Mouse (Mus musculus) intestine, embryonic 15.5 days (tissue): ENCODE results near the gene Brinp2. TPM values are rescaled to one million over a fixed set of nuclear protein-coding genes. Genes with fewer than 3 reads are reported as not detected.

Source experiments
- ATAC-seq: fragments of 200-750 bp; cut with Nextera tagmentation; 2 replicates; pipeline ENCODE4 v1.8.0; 2017; ENCODE audit warnings: moderate TSS enrichment, moderate library complexity
- H3K27ac ChIP-seq: fragments of 300-500 bp; sonication (generic); 2 replicates; pipeline ENCODE4 v1.5.1; 2015; ENCODE audit warnings: mild to moderate bottlenecking, inconsistent platforms
- H3K27me3 ChIP-seq: fragments of 300-500 bp; sonication (generic); replicated peaks from 2 replicates; pipeline ENCODE4 v1.6.1; 2015; ENCODE audit warnings: inconsistent platforms
- H3K36me3 ChIP-seq: fragments of 300-500 bp; sonication (generic); 2 replicates; pipeline ENCODE4 v1.6.1; 2015; ENCODE audit warnings: inconsistent platforms
- H3K4me1 ChIP-seq: fragments of 300-500 bp; sonication (generic); replicated peaks from 2 replicates; pipeline ENCODE4 v1.6.1; 2015; ENCODE audit warnings: inconsistent platforms
- H3K4me2 ChIP-seq: fragments of 300-500 bp; sonication (generic); replicated peaks from 2 replicates; pipeline ENCODE4 v1.6.1; 2015; ENCODE audit warnings: mild to moderate bottlenecking, inconsistent platforms
- H3K4me3 ChIP-seq: fragments of 300-500 bp; sonication (generic); replicated peaks from 2 replicates; pipeline ENCODE4 v1.5.1; 2015; ENCODE audit warnings: inconsistent platforms
- H3K9ac ChIP-seq: fragments of 300-500 bp; sonication (generic); 2 replicates; pipeline ENCODE4 v1.6.1; 2015; ENCODE audit warnings: inconsistent platforms
- H3K9me3 ChIP-seq: fragments of 300-500 bp; sonication (generic); 2 replicates; pipeline ENCODE4 v1.6.1; 2016; ENCODE audit warnings: inconsistent platforms
- WGBS: fragments of 180-500 bp; shearing (Covaris S2); methylation state at CpG from one replicate; pipeline ENCODE4 v1.1.7; 2015; 5-methylcytosine and 5-hydroxymethylcytosine counted together
- polyA plus RNA-seq: library from polyadenylated mRNA; unstranded; fragments of >200 nt; fragmentation: Nextera tagmentation; extraction: Ambion mirVana; gene quantifications from 2 replicates; pipeline ENCODE4 v1.2.1, GENCODE M21; 2015

The Brinp2 gene
- 0.47 and 0.54 TPM in 2 replicates for polyA plus RNA-seq

- Histone ChIP-seq H3K9me3 (no peaks in the 10 kb centered on the region), H3K36me3 (no peaks in the 10 kb centered on the region), H3K27me3 (peaks cover 24% of the 10 kb centered on the region), H3K27ac (no peak within 1 kb of the TSS), H3K9ac (0 out of 2 replicates have a peak within 1 kb of the TSS, but pooled peaks have one; percentile 2), H3K4me3 (peak within 1 kb of the TSS; percentile 45), H3K4me1 (peaks cover 4% of the 10 kb centered on the region; the same call in 1 of the 2 replicates), H3K4me2 (peak within 1 kb of the TSS; percentile 86)
- under 1% methylated on average over 30 of the region's 30 CpGs for WGBS
- peak; percentile 99 for ATAC-seq
Observed at GRCm38 (mm10) chr1:158356051-158356461, at the start of gene Brinp2. Gene Brinp2, minus strand, starts transcription at chr1:158356326.

GRCm38 (mm10) chr1:158400898-158401297 is 44.8 kb upstream of the Brinp2 start:
- H3K27ac ChIP-seq, result no peak overlapping the region
- H3K4me2 ChIP-seq, result no peak overlapping the region
- H3K36me3 ChIP-seq, result no peaks in the 10 kb centered on the region
- no peak overlapping the region for H3K9ac ChIP-seq
- ATAC-seq, result no peak
- H3K27me3 ChIP-seq, result no peaks in the 10 kb centered on the region
- H3K4me1 ChIP-seq, result no peaks in the 10 kb centered on the region
- 40% methylated on average over 2 of the region's 2 CpGs for WGBS
- H3K4me3 ChIP-seq, result no peak overlapping the region
- H3K9me3 ChIP-seq, result no peaks in the 10 kb centered on the region

- ATAC-seq, result no peak
- H3K4me1 ChIP-seq, result no peaks in the 10 kb centered on the region
- no peak overlapping the region for H3K4me2 ChIP-seq
- no peaks in the 10 kb centered on the region for H3K36me3 ChIP-seq
- no peaks in the 10 kb centered on the region for H3K27me3 ChIP-seq
- H3K4me3 ChIP-seq, result no peak overlapping the region
- WGBS, result 84% methylated on average over 2 of the region's 2 CpGs
- no peak overlapping the region for H3K27ac ChIP-seq
- H3K9ac ChIP-seq, result no peak overlapping the region
- no peaks in the 10 kb centered on the region for H3K9me3 ChIP-seq
Observed at GRCm38 (mm10) chr1:158397058-158397457, 40.9 kb upstream of the Brinp2 start.

- 65% methylated on average over 4 of the region's 4 CpGs for WGBS
- no peaks in the 10 kb centered on the region for H3K4me1 ChIP-seq
- H3K4me3 ChIP-seq, result no peak overlapping the region
- no peaks in the 10 kb centered on the region for H3K36me3 ChIP-seq
- H3K9me3 ChIP-seq, result no peaks in the 10 kb centered on the region
- no peaks in the 10 kb centered on the region for H3K27me3 ChIP-seq
- no peak overlapping the region for H3K27ac ChIP-seq
- no peak overlapping the region for H3K9ac ChIP-seq
- H3K4me2 ChIP-seq, result no peak overlapping the region
- no peak for ATAC-seq
Observed at GRCm38 (mm10) chr1:158390693-158391092, 34.6 kb upstream of the Brinp2 start.

GRCm38 (mm10) chr1:158388995-158389394 is 32.9 kb upstream of the Brinp2 start:
- ATAC-seq, result no peak
- WGBS, result 86% methylated on average over 4 of the region's 4 CpGs
- H3K9ac ChIP-seq, result no peak overlapping the region
- H3K9me3 ChIP-seq, result no peaks in the 10 kb centered on the region
- no peak overlapping the region for H3K27ac ChIP-seq
- H3K4me3 ChIP-seq, result no peak overlapping the region
- no peaks in the 10 kb centered on the region for H3K27me3 ChIP-seq
- H3K36me3 ChIP-seq, result no peaks in the 10 kb centered on the region
- no peak overlapping the region for H3K4me2 ChIP-seq
- no peaks in the 10 kb centered on the region for H3K4me1 ChIP-seq

GRCm38 (mm10) chr1:158386781-158387180 is 30.7 kb upstream of the Brinp2 start:
- no peak overlapping the region for H3K9ac ChIP-seq
- 34% methylated on average over 3 of the region's 3 CpGs for WGBS

GRCm38 (mm10) chr1:158385311-158385710 is 29.2 kb upstream of the Brinp2 start:
- Histone ChIP-seq H3K4me3 (no peak overlapping the region), H3K9me3 (no peaks in the 10 kb centered on the region), H3K4me1 (no peaks in the 10 kb centered on the region), H3K4me2 (no peak overlapping the region), H3K36me3 (no peaks in the 10 kb centered on the region), H3K27me3 (no peaks in the 10 kb centered on the region), H3K27ac (no peak overlapping the region), H3K9ac (no peak overlapping the region)
- ATAC-seq, result no peak
- WGBS, result 95% methylated on average over 2 of the region's 2 CpGs

More at GRCm38 (mm10) chr1:158386781-158387180, 30.7 kb upstream of the Brinp2 start:
- Histone ChIP-seq H3K4me3 (no peak overlapping the region), H3K27ac (no peak overlapping the region), H3K27me3 (no peaks in the 10 kb centered on the region), H3K36me3 (no peaks in the 10 kb centered on the region), H3K4me2 (no peak overlapping the region), H3K9me3 (no peaks in the 10 kb centered on the region), H3K4me1 (no peaks in the 10 kb centered on the region)
- ATAC-seq, result no peak

GRCm38 (mm10) chr1:158383210-158383609 is 27.1 kb upstream of the Brinp2 start:
- H3K4me2 ChIP-seq, result no peak overlapping the region
- H3K36me3 ChIP-seq, result no peaks in the 10 kb centered on the region
- H3K4me3 ChIP-seq, result no peak overlapping the region
- no peak overlapping the region for H3K27ac ChIP-seq
- 76% methylated on average over 3 of the region's 3 CpGs for WGBS
- no peaks in the 10 kb centered on the region for H3K27me3 ChIP-seq
- ATAC-seq, result no peak
- H3K9me3 ChIP-seq, result no peaks in the 10 kb centered on the region
- H3K4me1 ChIP-seq, result no peaks in the 10 kb centered on the region
- no peak overlapping the region for H3K9ac ChIP-seq

GRCm38 (mm10) chr1:158382277-158382676 is 26.2 kb upstream of the Brinp2 start:
- H3K4me1 ChIP-seq, result no peaks in the 10 kb centered on the region
- no peaks in the 10 kb centered on the region for H3K27me3 ChIP-seq
- H3K27ac ChIP-seq, result no peak overlapping the region
- no peak overlapping the region for H3K9ac ChIP-seq
- H3K4me3 ChIP-seq, result no peak overlapping the region
- H3K36me3 ChIP-seq, result no peaks in the 10 kb centered on the region
- no peaks in the 10 kb centered on the region for H3K9me3 ChIP-seq
- no peak for ATAC-seq
- no peak overlapping the region for H3K4me2 ChIP-seq
- 62% methylated on average over 6 of the region's 6 CpGs for WGBS

- ATAC-seq, result no peak
- H3K4me1 ChIP-seq, result no peaks in the 10 kb centered on the region
- 57% methylated on average over 1 of the region's 1 CpGs for WGBS
- H3K4me2 ChIP-seq, result no peak overlapping the region
- H3K9ac ChIP-seq, result no peak overlapping the region
- H3K4me3 ChIP-seq, result no peak overlapping the region
- peaks cover 18% of the 10 kb centered on the region for H3K27me3 ChIP-seq
- H3K36me3 ChIP-seq, result no peaks in the 10 kb centered on the region
- no peak overlapping the region for H3K27ac ChIP-seq
- H3K9me3 ChIP-seq, result no peaks in the 10 kb centered on the region
Observed at GRCm38 (mm10) chr1:158364461-158364860, 8.3 kb upstream of the Brinp2 start.

- under 1% methylated on average over 36 of the region's 37 CpGs for WGBS
- H3K9ac ChIP-seq, result no peak overlapping the region
- 0 out of 2 replicates have a peak, but pooled peaks have one; percentile 34 for ATAC-seq
- H3K4me2 ChIP-seq, result peak overlapping the region; percentile 55
- no peaks in the 10 kb centered on the region for H3K9me3 ChIP-seq
- H3K27ac ChIP-seq, result no peak overlapping the region
- H3K4me1 ChIP-seq, result no peaks in the 10 kb centered on the region
- H3K36me3 ChIP-seq, result no peaks in the 10 kb centered on the region
- H3K27me3 ChIP-seq, result peaks cover 19% of the 10 kb centered on the region
- peak overlapping the region; percentile 35 for H3K4me3 ChIP-seq
Observed at GRCm38 (mm10) chr1:158362292-158363101, 6.4 kb upstream of the Brinp2 start.

GRCm38 (mm10) chr1:158361964-158362291 is 5.8 kb upstream of the Brinp2 start, which contains the start of gene Astn1:
Gene Astn1, plus strand, starts transcription at chr1:158362273.
- no peaks in the 10 kb centered on the region for H3K9me3 ChIP-seq
- no peak within 1 kb of the TSS for H3K27ac ChIP-seq
- H3K4me3 ChIP-seq, result peak within 1 kb of the TSS; percentile 35
- ATAC-seq, result no peak
- peaks cover 22% of the 10 kb centered on the region for H3K27me3 ChIP-seq
- WGBS, result 2% methylated on average over 2 of the region's 2 CpGs
- H3K36me3 ChIP-seq, result no peaks in the 10 kb centered on the region
- H3K9ac ChIP-seq, result no peak within 1 kb of the TSS
- no peaks in the 10 kb centered on the region for H3K4me1 ChIP-seq
- H3K4me2 ChIP-seq, result peak within 1 kb of the TSS; percentile 55
